Mouse (Mus musculus) megakaryocyte, embryonic 14.5 days (primary cell): ENCODE results near the gene Relt.

ENCODE experiments used
- FLI1 ChIP-seq: IDR thresholded peaks from 2 replicates; pipeline ENCODE4 v1.6.1; 2012; ENCODE audit warnings: low read length, inconsistent platforms, mixed read lengths
- GATA1 ChIP-seq: IDR thresholded peaks from 3 replicates; pipeline ENCODE4 v1.6.1; 2012; ENCODE audit warnings: mixed read lengths, low read length, inconsistent platforms, borderline replicate concordance

- no peak for TF ChIP-seq GATA1
- no peak for TF ChIP-seq FLI1
Measured at GRCm38 (mm10) chr7:100805391-100805790, 57.9 kb downstream of the Relt start.
